Mouse (Mus musculus): Measurements from ENCODE around the gene Cab39l.
"Not testable (repeated sequence)": the region's sequence is repeated elsewhere in the genome, so short reads cannot be mapped to it uniquely, and the experiment has no call there.

The Cab39l gene

DNA sequence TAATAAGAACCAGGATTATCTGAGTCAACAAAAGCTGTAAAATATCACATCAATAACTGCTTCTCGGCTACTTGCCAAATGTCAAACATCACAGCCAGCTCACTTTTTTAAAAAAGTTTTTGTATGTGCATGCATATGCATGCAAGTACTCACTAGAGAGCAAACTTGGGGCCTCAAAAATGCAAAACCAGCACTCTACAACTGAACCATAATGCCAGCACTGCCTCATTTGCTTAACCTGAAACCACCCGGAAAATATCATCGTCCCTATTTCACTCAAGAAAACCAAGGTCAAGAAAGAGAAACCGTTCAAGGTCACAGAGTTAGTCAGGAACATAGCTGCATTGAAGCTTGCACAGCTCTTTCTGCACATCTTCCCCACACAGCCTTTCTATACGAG is 135.6 kb downstream of the Cab39l start:
- no peak for DNase-seq (ENCODE audit: low spot score)

DNA sequence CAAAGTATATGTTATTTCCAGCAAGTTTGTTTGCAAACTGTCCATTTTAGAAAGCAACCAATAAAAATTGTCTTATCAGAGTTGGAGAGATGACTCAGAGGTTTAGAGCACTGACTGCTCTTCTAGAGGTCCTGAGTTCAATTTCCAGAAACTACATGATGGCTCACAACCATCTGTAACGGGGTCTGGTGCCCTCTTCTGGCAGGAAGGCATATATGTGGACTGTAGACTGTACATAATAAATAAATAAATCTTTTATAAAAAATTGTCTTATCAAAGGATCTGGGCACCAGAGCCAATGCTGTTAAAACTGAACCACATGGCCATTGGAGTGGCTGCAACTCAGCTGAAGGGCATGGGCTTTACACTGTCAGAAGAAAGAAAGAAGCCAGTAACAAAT is 149.8 kb downstream of the Cab39l start:
- no peak for DNase-seq (ENCODE audit: low spot score)

DNA sequence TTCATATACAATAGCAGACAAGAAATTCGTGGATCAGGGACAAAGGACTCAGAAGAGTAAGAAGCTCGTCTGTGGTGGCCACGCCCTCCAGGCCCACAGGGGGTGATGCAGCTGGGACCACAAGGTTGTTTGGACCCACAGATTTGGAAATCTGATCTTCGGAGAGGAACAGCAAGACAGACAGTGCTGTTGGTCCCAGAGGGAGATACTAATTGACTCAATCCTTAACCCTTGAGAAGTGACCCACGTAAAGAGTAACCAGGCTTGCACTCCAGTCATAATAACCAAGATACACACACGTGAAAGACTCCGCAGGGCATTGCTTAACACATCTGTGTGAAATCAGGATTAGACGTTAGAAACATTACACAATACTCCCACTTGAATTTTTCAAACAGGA is 151.1 kb downstream of the Cab39l start:
- no peak for DNase-seq (ENCODE audit: low spot score)

DNA sequence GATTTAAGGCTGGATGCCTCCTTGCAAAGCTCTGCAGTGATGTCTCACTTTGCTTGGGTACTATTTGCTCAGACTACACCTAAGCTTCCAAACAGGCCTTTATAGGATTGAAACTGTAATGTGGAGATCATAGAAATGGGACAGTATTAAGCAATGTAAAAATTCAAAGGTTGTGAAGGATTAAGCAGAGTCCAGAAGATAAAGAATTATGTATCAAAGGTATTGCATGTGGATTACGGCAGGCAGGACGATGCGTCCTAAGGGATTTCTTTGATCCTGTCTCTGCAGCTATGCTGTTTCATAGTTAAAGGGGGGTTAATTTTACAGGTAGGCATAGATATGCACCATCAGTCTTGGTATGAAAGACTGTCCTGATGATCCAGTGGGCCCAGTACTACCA is 151.8 kb downstream of the Cab39l start:
- DNase-seq (ENCODE audit: low spot score): no peak

DNA sequence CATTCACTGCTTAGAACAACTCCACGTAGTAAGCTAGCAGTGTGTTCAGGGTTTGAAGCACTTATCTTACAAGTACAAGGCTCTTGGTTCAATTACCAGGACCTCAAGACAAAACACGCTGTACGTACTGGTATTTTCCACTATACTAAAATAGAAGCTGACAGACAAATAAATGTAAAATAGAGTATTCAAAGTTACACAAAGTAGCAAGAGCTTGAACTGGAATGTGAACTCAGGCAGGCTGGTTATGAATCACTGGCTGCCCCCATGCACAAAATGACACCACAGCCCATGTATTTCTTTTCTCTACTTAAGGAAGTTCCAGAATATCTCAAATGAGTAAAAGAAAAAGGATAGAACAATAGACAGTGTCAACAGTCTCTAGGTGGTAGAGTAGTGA is 154.2 kb downstream of the Cab39l start:
- no peak for DNase-seq (ENCODE audit: low spot score)

DNA sequence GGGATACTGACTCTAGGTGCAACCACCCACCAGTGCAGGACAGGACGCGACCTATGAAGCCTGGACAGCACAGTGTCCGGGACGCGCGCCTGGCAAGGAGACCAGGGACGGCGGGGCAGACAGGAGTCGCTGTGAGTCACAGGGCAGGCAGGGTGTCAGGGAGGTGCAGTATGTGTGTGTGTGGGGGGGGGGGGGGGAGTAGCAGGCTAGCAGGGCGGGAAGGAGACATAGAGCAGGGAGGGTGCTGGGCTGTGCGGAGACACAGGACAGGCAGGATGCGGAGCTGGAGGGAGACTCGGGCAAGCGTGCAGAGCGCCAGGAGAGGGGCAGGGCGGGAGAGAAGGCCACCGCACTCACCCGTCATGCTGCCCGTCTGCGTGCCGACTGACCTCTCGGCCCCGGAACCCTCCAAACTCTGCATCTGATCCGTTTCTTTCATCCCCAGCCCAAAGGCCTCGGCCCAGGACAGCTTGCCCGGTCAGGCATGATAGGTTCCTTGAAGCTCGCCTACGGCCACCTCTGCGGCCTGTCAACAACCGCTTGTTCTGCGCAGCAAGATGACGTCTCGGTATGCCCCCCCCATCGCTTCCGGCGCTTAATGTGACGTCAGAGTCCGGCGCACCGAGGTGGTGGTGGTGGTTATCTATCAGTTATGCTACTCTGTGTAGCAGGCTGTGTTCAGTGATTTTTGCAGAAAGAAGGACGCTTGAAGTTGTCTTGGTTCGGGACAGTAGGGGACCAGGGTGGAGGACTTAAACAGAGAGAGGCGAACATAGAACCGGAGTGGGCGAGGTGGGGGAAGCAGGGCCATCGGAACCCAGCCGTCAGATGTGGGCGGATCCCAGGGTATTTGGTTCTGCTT is 156.9 kb downstream of the Cab39l start, which contains the start of gene Cdadc1:
Gene Cdadc1 (minus strand): TSS at position 562 of the 862 bp plus-strand sequence.
- DNase-seq (ENCODE audit: low spot score): peak; percentile 98

DNA sequence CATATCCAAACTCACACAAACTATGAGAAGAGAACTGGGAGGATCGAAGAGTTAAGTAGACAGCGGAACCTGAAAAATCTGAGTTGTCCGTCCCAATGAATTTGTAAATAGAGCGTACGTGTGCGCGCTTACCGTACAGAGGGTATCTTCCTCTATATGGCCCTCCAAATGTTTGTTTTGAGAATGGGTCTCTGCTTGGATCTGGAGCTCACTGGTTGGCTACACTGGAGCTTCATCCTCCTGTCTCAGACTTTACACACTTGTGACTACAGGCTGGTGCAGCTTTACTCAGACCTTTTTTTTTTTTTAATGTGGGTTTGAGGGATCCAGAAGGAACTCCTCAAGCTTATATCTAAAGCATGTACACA is 157.5 kb downstream of the Cab39l start:
- no peak for DNase-seq (ENCODE audit: low spot score)

DNA sequence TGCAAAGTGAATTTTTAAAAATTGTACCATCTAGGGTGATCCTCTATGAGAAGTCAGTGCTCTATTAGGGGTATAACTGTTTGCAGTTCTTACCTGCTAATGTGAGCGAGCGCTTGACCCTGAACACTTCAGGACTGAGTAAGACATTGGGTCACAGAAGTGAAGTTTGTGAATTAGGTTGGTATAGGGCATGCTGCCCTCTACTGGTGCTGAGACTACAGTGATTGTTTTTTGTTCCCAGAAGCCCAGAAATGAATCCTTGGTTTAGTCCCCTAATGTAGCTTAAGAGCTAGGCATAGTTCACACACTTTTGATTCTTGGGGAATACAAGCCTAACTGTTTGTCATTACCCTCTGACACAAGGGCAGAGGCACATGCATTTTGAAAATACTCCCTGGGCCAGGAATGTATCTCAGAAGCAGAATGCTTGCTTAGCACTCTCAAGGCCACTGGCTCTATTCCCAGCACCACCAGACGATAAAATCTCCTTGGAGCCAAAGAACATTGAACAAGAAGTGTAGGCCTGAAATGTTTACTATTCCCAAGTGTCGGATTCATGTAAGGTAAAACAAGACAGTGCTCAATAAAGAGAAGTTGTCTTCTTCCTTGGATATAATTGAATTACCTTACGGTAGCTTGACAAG is 163.4 kb downstream of the Cab39l start:
- no peak for DNase-seq (ENCODE audit: low spot score)

DNA sequence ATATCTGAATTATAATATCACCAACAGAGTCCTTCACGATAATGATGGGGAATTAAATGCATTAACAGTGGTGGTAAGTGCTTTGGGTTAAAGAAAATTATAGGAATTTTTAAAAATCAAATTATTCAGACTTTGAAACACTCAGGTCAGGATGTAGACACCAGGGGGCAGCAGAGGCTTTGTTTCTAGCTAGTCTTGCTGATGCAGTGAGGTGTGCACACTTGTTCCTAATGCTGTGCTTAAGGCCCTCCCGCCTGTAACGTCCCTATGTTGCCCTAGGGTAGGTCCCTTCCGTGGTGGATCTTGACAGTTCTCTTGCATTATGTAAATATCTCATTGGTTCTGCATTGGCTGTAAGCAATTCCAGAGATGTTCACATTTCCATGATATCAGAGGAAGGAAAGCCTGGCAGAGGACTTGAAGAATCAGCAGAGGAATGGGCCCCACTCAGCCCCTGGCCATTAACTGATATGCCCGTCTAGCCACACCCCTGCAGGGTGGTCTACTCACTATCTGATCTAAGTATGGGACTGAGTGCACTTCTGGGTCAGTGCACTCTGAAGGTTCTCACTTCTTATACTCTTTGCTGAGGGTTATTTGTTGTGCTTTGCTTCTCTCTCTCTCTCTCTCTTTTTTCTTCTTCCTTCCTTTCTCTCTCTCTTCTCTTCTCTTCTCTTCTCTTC is 165.0 kb downstream of the Cab39l start:
- DNase-seq (ENCODE audit: low spot score): peak; percentile 47

DNA sequence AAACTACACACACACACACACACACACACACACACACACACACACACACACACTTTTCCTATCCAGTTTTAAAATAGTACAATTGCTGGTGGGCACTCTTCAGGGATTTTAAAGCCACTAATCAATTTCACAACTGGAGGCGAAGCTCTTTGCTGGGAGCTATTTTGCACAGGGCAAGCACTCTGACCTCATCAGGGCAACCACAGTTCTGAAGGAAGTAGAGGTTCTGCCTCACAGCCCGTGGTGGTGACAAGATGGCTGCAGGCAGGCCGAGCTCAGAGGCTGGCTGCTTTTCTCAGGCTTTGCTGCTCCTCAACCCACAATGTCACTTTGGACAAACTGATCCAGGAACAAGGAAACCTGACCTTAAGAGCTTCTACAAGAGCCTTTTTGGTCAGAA is 166.2 kb downstream of the Cab39l start:
- DNase-seq (ENCODE audit: low spot score): no peak

DNA sequence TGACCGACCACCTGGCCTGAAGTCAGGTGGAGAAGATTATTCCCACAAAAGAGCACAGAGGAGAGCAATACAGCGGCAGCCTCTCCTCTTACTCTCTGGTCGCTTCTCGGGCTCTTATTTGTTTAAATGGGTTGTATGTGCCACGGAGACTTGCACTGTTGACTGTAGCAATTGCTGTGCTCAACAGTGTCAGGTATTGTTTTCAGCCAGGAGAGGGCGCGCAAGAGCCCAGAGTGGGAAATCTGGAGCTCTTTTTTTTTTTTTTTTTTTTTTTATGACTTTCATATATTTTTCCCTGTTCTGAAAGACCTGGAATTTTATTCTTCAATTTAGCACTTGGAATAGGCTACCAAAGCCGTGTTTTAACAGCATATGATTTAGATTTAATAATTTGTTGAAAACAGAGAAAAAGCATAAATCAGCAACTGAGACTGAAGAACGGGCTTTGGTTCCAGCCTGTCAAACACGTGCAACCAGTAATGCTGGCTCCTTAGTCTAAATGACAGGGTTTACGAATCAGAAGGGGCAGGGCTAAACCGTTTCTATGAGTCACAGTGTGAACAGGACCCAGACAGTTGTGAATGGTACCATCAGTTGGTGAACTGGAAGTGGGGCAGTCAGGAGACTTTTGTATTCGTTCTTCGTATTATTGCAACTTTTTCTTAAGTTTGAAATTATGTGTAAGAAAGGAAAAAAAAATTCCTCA is 172.3 kb downstream of the Cab39l start:
- DNase-seq (ENCODE audit: low spot score): no peak

DNA sequence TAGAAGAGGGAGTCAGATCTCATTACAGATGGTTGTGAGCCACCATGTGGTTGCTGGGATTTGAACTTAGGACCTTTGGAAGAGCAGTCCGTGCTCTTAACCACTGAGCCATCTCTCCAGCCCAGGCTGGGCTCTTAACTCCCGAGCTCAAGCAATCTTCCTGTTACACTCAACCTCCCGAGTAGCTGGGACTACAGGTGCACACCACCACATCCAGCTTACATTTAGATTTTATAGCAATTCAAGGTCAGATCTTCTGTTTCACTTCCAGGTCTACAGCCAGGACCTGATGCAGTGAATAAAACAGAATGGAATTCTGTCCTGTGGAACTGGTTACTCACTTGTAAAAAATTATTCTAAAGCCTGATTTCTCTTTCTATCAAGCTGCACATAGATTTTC is 173.4 kb downstream of the Cab39l start:
- not testable (repeated sequence) for DNase-seq (ENCODE audit: low spot score)

DNA sequence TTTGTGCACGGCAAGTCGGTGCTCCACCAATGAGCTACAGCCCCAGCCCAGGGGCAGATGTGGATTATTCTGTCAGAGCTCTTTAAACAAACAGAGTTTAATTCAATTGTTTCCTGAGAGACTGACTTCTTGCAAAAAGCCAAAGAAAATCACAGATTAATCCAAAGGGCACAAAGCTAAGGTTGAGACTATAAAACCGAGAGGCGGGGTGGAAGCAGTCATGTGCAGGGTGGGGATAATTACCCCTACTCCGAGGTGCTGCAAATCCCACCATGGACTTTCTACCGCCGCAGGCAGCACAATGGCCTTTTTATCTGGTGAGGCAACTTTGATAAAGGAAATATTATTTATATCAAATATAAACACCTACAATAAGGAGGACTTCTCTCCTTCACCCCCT is 176.0 kb downstream of the Cab39l start:
- no peak for DNase-seq (ENCODE audit: low spot score)

DNA sequence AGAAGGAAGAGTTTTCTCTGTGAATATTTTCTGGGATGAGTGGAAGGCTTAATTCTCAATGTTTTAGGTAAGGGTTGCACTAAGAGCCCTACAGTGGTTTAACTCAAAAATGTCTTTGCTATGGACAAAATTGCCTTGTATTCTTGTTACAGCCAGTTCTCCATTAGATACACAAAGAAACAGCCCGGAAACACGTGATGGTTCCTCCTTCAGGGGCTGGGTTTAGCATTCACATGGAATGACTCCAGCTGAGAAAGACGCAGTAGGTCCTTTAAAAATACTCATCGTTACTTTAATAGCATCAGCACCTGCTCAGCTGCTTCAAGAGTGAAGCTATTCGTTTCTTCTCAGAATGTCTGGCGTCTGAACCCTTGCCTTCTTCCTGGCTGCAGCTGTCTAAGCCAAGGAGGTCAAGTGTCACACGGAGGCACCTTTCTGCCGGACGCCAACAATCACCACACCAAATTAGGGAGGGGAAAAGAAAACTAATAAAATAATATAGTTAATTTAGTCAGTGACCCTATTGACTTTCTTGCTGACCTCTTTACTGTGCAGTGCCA is 183.6 kb downstream of the Cab39l start:
- no peak for DNase-seq (ENCODE audit: low spot score)

DNA sequence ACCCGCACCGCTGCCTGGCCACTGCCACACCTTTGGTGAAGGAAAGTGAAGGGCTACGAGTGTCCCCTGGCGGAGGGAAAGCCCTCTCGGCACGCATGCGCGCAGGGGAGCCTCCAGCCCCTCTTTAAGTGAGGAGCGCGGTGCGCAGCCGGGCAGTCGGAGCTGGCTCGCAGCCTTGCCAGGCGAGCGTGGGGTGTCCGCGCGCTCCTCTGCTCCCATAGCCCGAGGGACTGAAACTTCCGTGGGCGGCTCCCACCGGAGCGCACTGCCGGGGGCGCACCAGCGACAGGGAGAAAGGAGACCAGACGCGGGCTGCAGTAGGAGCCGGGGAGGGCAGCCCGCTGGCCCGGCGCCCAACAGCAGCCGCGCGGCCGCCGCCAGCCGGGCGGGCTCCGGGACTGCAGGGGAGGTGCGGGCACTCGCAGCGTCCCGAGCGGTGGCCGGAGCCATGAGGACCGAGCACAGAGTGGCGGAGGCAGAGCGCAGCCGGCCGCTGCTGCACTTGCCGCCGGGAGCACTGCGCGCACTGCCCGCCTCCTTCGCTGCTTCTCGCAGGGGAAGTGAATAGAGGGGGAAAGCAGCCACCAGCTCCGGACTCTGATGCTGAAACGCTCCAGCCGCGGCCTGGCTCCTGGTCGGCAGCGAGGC is 184.5 kb downstream of the Cab39l start, which contains the start of gene Shisa2:
Gene Shisa2 (plus strand): TSS at position 151 of the 648 bp plus-strand sequence.
- no peak for DNase-seq (ENCODE audit: low spot score)

DNA sequence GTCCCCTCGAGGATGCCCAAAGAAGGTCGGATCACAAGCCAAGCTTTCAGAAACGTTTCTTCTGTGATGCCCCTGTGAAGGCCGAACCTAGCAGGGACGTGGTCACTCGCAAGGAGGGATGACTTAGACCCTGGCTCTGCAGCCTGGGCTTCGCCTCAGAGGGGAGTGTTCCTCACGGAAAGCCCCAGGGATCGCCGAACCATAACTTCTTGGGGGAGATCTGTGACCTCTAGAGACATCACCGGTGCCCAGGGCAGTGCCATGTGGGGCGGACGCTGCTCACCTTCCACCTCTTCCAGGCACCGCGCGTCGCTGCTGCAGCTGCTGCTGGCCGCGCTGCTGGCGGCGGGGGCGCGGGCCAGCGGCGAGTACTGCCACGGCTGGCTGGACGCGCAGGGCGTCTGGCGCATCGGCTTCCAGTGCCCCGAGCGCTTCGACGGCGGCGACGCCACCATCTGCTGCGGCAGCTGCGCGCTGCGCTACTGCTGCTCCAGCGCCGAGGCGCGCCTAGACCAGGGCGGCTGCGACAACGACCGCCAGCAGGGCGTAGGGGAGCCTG is 185.1 kb downstream of the Cab39l start:
- DNase-seq (ENCODE audit: low spot score): no peak

DNA sequence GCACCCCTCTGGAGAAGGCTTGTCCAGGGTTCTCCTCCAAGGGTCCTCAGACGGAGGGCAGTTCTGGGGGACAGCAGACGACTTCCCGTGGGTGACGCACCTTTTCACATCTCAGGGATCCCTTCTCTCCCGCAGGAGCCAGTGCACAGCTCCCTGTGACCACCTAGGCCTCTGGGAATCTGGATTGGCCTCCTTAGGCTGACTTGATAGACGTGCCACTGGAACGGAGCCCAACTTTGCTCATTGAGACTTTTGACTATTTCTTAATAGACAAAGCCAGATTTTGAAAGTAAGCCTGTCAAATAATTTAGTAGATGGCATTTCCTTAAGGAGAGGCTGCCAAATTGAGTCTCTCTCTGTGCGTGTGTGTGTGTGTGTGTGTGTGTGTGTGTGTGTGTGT is 185.9 kb downstream of the Cab39l start:
- DNase-seq (ENCODE audit: low spot score): no peak

DNA sequence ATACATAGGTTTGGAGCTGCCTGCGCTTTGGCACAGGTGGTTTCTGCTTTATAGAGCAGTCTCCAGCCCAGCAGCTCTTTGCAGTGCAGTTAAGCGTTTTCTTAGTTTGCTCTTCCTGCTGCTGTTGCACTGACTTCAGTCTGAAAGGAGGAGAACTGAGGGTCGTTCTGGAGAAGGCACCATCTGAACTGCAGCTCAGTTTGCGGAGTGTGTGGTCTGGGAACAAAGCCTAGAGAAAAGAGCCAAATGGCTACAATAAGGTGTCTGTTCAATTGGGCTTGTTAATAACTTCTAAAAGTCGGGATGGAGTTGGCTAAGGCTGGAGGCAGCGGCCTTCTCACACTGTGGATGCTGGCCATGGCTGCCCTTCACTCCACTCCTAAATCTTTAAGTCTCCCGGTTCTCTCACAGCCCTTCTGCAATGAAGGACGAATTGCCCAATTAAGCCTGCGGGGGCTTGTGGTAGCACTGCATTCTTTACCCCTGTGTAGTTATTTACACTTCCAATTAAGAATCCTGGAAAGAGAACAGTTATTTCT is 186.4 kb downstream of the Cab39l start:
- DNase-seq (ENCODE audit: low spot score): no peak

DNA sequence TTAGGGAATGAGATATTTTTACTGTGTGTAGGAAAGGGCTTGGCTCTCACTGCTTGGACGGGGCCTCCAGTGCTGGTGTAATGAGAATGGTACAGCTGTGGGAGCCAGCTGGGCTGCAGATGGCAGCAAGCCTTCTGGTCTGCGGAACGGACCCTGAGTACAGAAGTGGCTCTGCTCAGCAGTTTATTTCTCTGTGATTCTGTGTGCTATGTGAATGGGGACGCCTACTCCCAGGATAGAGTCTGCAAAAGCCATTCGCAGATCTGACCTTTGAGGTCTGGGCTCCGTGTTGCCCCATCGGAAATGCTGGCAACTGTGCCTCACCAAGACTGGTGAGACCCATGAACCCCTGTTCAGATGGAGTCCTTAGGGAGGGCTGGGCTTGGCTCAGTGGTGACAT is 187.1 kb downstream of the Cab39l start:
- DNase-seq (ENCODE audit: low spot score): no peak

DNA sequence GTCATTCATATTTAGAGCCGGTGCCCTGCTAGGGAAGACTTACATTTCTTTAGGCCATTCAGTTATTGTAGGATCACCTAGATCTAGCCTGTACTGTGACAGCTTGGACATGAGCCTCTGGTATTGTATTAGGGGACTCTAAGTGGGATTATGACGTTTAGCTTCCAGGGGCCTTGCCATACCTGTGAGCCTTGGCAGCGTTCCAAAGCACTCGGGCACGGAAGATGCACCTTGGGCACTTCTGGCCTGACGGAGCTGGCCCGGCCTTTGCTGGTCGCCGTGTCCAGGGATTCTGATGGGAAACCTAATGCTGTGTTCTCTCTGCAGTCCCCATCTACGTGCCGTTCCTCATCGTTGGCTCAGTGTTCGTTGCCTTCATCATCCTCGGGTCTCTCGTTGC is 188.5 kb downstream of the Cab39l start:
- DNase-seq (ENCODE audit: low spot score): no peak

DNA sequence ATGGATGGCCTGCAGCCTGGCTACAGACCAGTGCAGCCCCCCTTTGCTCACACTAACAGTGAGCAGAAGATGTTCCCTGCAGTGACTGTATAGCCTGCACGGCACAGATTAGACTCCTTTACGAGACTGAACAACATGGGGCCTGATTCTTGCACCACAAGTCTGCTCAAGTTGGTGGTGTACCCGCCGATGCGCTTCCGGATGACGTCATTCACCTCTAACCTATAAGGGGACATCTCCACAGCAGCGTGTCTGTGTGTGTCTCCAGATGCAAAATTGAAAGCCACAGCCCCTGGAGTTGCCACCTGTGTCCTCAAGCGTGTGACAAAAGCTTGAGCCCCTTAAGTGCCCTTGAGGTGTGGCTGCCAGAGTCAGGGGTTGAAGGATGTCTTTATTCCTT is 189.3 kb downstream of the Cab39l start:
- no peak for DNase-seq (ENCODE audit: low spot score)
